Mouse (Mus musculus) liver (tissue): Measurements from ENCODE around the gene Stx7.
"Not testable (repeated sequence)": the region's sequence is repeated elsewhere in the genome, so short reads cannot be mapped to it uniquely, and the experiment has no call there.

Experiments
- DNase-seq: peaks from one replicate; pipeline ENCODE4 v3.0.0-alpha.2; 2020; ENCODE audit warnings: mixed read lengths

Stx7 gene

GRCm38 (mm10) chr10:24149135-24149781 lies at the start of gene Stx7:
TSS of gene Stx7 (plus strand) at chr10:24149302.
- DNase-seq, result peak; percentile 95

- DNase-seq, result not testable (repeated sequence)
These were observed 47.3 kb upstream of the Stx7 start, which contains the start of gene Taar8c for GRCm38 (mm10) chr10:24101812-24102211. TSS of gene Taar8c (minus strand) at chr10:24101912.

GRCm38 (mm10) chr10:24103299-24103698 lies 45.8 kb upstream of the Stx7 start:
- DNase-seq, result not testable (repeated sequence)

DNA sequence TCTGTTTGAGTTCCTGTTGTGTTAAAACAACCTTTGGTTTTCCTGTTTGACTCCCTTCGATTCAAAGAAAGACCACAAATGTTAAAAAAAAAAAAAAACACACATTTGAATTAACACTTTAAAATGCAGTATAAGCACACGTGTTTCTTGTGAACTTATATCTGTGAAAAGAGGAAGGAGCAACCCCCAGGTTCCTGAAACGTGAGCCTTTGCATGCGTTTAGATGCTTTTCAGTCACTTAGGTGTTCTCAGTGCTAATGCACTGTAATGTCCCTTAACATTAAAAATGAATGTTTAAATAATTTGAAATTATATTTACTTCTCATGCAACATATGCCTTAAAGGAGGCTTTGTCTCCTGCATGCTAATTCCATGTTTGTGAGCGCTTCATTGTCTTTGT lies 41.4 kb upstream of the Stx7 start:
- no peak for DNase-seq

GRCm38 (mm10) chr10:24108236-24108635 lies 40.9 kb upstream of the Stx7 start:
- DNase-seq, result no peak

DNA sequence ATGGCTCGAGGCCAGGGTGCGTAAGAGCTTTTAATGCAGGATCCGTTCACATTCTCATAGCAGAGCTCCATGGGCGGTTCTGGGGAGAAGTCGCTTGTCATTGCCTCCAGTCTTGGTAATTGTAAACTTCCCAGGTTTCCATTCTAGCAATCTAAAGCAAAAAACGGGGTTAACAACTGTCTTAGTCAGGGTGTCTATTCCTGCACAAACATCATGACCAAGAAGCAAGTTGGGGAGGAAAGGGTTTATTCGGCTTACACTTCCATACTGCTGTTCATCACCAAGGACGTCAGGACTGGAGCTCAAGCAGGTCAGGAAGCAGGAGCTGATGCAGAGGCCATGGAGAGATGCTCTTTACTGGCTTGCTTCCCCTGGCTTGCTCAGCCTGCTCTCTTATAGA lies 39.7 kb upstream of the Stx7 start, which contains the start of gene Taar9:
Gene Taar9 (minus strand): TSS at position 101 of the 400 bp plus-strand sequence.
- DNase-seq, result not testable (repeated sequence)

DNA sequence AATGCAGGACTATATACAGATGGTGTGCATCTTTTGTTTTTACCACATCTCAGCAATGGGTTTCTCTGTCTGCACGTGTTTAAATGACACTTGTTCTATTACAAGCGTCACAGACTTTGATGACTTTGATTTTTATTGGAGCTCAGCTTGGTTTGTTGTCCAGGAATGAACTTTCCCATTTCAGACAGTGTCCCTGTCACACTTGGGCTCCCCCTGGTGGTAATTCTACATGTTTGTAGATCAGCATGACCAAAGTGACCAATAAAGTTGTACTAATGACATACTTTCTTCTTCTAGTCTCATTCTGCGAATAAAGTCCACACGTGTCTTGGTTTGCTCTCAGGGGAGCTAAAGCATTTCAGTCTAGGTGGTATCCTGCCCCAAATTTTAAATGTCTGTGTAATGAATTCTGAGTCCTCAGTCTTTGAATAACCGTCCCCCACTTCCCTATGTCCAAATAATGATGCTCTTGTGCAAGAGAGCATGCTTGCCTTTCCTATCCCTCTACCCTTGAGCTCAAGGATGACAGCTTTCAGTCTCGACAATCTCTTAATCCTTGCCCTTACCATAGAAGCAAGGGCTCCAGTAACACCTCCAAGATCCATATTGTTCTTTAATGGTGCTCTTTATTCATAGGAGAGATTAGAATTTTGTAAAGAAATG lies 37.9 kb upstream of the Stx7 start:
- DNase-seq, result peak; percentile 52

DNA sequence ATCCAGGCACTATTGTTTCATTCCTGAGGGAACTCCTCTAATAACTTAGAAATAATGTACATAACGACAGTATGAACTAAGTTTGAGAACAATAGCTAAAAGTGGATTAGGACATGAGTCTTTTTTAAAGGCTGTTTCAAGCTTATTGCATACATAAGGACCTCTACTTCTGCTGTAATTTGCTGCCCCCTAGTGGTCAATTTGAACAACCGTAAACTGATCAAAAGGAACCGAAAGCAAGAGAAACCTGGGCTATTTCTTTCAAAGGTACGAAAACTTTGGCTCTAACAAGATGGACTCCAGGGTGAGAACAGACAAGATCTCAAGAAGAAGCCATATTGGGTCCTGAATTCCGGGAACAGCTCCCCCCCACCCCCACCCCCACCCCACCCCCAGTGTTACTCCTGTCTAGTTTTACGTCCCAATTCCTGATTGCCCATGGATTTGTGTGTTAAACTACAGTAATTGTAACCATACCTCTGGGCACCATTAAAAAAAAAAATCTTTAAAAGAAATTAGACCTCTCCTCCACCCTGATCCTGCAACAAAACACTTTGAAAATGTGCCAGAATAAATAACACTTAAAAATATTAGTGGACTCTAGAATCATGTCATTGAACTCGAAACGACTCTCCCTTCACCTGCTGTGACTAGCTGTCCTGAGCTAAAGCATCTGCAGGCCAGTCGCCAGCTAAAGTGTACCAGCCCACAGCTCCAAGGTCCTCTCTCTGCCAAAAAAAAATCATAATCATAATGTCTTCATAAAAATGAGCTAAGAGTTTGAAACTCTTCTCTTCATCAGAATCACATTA lies 17.4 kb upstream of the Stx7 start:
- no peak for DNase-seq

GRCm38 (mm10) chr10:24132273-24132672 lies 16.8 kb upstream of the Stx7 start:
- DNase-seq, result no peak

DNA sequence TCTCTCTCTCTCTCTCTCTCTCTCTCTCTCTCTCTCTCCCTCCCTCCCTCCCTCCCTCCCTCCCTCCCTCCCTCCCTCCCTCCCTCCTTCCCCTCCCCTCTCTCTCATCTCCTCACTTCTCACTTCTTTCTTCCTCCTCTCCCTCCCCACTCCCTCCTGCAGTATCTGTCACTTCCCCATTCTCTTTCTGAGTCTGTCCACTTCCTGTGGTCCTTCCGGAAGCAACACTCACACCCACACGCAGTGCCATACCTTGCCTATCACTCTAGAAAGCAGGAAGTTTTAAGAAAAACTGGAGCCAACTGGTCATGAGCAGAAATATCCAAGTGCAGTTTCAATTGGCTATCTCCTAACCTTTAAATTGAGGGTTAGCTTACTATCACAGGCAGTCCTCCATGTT lies 16.0 kb upstream of the Stx7 start:
- DNase-seq, result no peak

DNA sequence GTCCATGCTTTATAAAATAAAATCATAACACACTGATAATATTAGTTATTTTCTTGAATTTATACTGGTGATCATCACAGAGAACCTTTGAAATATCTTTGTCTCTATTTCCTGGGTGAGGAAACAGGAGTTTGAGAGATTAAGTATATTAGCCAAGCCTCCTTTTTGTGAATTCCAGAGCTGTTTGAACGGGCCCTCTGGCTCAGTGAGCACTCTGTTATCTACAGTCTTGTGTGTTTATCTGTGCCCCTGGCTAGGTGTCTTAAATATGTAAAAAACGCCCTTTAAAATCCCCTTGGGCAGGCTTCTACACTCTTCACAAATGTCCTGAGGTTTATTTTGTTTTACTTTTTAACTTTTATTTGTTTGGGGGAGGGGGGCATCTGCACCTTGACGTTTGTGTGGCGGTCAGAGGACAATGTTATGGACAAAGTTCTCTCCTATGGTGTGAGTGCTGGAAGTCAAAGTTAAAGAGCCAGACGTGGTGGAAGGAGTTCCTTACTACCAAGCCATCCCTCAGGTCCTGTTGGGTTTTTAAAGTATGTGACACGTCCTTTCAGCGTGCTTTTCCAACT lies 14.9 kb upstream of the Stx7 start:
- DNase-seq, result no peak

- no peak for DNase-seq
These were observed 10.4 kb upstream of the Stx7 start for GRCm38 (mm10) chr10:24138623-24139261.

DNA sequence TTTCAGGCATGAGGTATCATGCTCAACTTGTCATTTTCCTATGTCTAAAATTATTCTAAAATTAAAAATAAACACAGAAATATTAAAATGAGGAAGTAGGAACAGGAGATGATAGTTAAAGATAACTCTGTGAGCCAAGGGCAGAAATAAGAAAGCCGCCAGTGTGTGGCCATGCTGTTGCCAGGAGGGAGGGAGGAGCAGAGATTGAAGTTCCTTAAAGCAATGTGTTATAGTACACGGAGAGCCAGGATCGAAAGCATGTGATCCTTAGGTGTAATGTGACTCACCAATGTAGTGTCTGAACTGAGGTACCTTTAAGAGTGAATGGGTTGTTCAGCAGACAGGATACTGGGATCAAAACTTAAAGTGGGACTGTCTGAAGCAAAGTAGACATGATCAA lies 6.4 kb upstream of the Stx7 start:
- no peak for DNase-seq

DNA sequence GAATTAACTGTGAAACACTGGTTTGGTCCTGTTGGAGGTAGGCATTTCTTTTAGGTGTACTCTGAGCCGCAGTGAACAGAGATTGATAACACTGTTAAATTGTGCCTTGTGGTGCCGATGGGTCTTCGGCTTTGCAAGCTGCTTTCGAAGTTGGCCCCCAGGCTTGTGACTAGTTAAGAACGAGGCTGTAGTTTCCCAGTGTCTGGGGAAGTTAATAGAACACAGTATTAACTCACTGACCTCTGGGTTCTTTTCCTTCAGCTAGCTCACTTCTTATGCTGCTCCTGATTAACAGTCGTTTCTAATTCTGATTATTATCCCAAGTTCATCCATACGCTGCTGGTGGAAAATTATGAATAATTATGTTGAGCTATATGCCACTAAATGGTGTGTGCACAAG lies 984 bp downstream of the Stx7 start:
- no peak for DNase-seq

DNA sequence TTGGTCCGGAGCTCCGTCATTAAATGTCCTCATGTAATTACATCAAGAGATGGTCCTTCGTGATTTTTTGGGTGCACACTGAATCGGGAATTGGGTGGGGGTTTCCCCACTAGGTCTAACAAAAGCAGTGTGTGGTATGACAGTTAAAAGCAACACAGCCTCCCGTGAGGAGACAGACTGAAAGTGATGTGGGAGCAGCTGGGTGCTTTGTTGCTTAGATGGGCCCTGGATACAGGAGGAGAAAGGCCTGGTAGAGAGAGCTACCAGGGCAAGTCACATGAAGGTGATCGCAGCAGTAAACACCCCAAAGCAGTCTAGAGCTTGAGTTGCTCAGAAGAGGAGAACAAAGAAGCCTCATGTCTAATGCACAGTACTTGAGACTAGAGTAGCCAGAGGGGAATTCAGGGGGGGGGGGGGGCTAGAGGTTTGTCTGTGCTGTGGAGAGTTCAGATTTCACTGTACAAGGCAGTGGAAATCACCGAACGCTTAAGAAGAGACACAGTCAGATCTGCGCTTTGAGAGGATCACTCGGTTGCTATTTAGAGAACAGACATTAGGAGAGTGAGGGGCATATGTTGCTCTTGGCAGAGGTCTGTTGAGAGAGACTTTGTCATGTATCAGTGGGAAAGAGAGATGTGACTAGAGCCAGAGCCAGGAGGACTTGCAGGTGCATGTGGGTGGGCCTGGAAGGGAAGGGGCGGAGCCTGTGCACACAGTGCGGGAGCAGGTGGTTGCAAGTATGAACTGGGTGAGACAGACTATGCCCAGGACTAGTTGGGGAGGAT lies 9.6 kb downstream of the Stx7 start:
- DNase-seq, result no peak

- no peak for DNase-seq
These were observed 10.5 kb downstream of the Stx7 start for GRCm38 (mm10) chr10:24159575-24159974.

DNA sequence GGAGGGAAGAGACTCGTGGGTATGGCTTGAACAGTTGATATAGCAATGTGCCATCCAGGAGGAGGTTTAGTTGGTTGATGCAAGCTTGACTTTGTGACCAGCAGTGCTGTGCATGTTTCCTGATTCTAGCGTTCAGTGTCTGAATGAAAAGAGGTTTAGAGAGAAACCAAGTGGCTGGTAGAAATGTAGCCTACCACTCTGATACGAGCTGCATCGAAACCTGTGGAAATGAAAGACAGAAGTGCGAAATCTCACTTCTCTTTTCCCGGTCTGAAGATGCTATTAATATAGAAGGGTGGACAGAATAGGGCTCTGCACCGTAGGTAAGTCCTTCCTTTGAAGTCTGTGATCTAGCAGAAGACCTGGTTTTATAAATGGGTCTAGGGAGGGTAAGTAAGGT lies 11.2 kb downstream of the Stx7 start:
- DNase-seq, result no peak

DNA sequence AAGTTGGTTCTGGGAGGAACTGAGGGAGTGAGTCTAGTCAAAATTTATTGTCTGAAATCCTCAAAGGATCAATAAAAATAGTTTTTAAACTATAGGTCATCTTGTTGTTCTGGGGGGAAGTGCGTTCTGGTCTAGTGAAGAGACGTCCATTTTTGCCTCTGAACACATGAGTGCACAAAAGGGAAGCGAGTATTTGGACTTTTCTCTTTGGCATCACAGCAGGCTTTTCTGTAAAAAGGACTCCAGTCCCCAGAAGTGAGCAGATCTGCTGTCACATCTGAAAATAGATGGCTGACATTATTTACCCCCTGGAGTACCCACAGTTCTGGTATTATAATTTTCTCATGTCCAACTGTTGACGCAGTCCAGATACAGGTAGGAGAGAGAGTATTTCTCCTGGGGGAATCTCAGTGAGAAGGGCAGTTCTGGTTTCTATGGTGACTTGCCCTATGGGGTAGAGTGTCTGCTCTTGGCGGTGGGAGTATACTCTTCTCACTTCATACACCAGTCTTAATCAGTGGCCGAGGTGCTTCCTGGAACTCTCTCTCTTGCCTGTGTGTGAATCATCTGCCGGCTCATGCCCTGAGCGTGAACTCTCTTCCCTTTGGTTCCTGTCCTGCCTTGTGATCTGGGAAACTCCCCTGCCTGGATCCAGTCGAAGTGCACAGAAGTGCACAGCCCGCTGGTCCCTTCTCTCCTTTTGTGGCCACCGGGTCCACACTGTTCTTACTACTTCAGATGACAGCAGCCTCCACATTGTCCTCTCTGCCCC lies 15.2 kb downstream of the Stx7 start:
- DNase-seq, result peak; percentile 12

DNA sequence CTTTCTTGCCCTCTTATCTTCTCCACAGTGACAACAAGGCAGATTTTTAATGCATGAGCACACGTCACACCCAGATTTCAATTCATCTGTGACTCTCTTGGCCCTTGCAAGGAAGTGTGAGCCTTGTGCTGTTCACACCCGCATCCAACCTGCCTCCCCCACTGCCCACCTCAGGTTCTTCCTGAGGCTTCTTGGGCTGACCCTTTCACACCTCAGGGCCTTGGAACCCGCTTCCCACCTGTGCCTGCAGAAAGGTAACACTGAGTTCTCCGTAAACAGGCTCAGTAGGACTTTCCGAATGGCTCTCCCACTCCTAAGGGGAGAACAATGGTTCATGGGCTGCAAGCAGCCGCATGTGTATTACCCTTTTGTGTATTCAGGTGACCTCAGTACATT lies 15.8 kb downstream of the Stx7 start:
- no peak for DNase-seq

DNA sequence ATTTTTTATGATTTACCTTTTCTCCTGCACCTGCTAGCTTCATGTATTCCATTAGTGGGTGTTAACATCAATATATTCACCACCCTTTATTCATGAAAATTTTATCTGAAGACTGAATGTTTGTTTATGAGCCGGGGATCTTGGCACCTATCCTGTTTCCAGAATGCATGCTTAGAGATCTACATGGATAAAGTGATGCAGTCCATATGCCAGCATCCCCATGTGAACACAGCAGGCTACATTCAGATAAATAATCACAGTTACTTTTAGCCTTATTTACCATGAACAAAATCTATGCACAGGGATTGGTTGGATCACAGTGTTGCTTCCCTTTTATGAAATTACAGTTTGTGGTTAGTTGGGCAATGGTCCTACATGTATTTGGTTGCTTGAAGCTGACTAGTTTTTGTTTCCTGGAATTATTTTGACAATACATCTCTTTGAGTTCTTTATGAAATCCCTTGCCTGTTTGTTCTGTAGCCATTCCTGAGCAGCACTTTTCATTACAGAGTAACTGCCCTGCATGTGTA lies 16.5 kb downstream of the Stx7 start:
- DNase-seq, result no peak
